In the genomic region with DNA sequence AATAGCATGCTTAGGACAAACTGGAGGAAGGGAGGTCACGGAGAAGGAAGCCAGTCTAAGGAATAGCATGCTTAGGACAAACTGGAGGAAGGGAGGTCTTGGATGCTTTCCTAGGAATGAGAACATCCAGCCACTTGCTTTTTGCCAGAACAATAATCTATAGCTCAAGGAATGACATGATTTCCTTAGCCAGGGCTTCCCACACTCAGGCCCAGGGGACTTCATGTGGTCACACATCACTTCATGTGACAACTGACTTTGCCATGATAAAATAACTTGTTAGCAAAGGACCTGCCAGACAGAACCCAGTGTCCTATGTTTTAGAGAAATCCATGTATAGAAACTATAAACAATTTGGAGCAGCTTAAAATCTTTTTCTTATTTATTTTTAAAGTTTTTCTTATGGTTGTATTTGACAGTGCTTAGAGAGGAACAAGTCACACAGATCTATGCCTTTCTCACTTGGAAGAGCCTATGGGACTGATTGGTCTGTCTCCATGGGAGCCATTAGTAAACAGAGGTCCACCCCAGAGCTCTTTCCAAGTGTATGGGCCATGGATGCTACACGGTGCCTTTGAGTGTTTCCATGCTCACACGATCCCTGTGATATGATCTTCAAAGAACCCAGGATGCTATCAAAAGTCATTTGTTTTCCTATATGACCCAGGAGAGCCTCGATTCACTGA, we compare ENCODE assay signal across 19 mouse cellular contexts.
DNase-seq lines count a peak whose midpoint lies in the region; ATAC-seq and TF ChIP-seq lines count a peak whose summit lies in the region.
"Had no signal": no experiment of that assay in that cellular context is flagged by ENCODE, and none has a peak within 500 bp of the region (broad histone marks: within the 10 kb centered on the region; RNA-seq: fewer than 3 reads in every experiment).

No protein-coding gene starts in this region.

- H3K9me3 ChIP-seq in heart, embryonic 15.5 days (replicated peaks) = 0 out of 2 replicates have a peak, but pooled peaks cover 3% of the 10 kb centered on the region
- no peaks in the 10 kb centered on the region for H3K9me3 ChIP-seq in kidney, postnatal 0 days (replicated peaks; ENCODE audit: low read length)
- no peaks in the 10 kb centered on the region for H3K9me3 ChIP-seq in lung, postnatal 0 days (ENCODE audit: low read length)
- H3K9me3 ChIP-seq: hindbrain, embryonic 13.5 days; limb, embryonic 15.5 days; midbrain, embryonic 15.5 days had no signal

- TF ChIP-seq CTCF in kidney, postnatal 0 days (IDR thresholded peaks at IDR 0.05; ENCODE audit: low read depth) = no peak
- TF ChIP-seq CTCF in lung, postnatal 0 days (IDR thresholded peaks at IDR 0.05) = no peak

- H3K4me2 ChIP-seq in heart, embryonic 15.5 days = no peak overlapping the region
- no peak overlapping the region for H3K4me2 ChIP-seq in kidney, postnatal 0 days (ENCODE audit: low read length)
- H3K4me2 ChIP-seq in lung, postnatal 0 days (replicated peaks; ENCODE audit: low read depth, low read length) = no peak overlapping the region
- H3K4me2 ChIP-seq: hindbrain, embryonic 13.5 days; limb, embryonic 15.5 days; midbrain, embryonic 15.5 days had no signal

- WGBS in heart, embryonic 15.5 days = 42% methylated on average over 4 of the region's 4 CpGs
- WGBS in kidney, postnatal 0 days = 46% methylated on average over 4 of the region's 4 CpGs
- 38% methylated on average over 4 of the region's 4 CpGs for WGBS in lung, postnatal 0 days

- H3K27ac ChIP-seq in heart, embryonic 15.5 days = peak overlapping the region; percentile 75
- H3K27ac ChIP-seq in kidney, postnatal 0 days = peak overlapping the region; percentile 5; the same call in 1 of the 2 replicates
- no peak overlapping the region for H3K27ac ChIP-seq in lung, postnatal 0 days (ENCODE audit: low read length)
- H3K27ac ChIP-seq: hindbrain, embryonic 13.5 days; midbrain, embryonic 15.5 days had no signal

- H3K4me3 ChIP-seq in heart, embryonic 15.5 days = no peak overlapping the region
- no peak overlapping the region for H3K4me3 ChIP-seq in kidney, postnatal 0 days (replicated peaks; ENCODE audit: low read depth, low read length)
- H3K4me3 ChIP-seq in lung, postnatal 0 days (ENCODE audit: low read depth, low read length) = no peak overlapping the region
- H3K4me3 ChIP-seq: hindbrain, embryonic 13.5 days; limb, embryonic 15.5 days; midbrain, embryonic 15.5 days had no signal

- no peaks in the 10 kb centered on the region for H3K36me3 ChIP-seq in heart, embryonic 15.5 days
- H3K36me3 ChIP-seq in kidney, postnatal 0 days (ENCODE audit: insufficient read depth, low read length) = no peaks in the 10 kb centered on the region
- no peaks in the 10 kb centered on the region for H3K36me3 ChIP-seq in lung, postnatal 0 days (ENCODE audit: insufficient read depth, low read length)
- H3K36me3 ChIP-seq: hindbrain, embryonic 13.5 days; limb, embryonic 15.5 days; midbrain, embryonic 15.5 days had no signal

- 0 out of 2 replicates have a peak, but pooled peaks have one; percentile 35 for ATAC-seq in heart, embryonic 15.5 days (replicated peaks; ENCODE audit: insufficient number of reproducible peaks, insufficient read depth, low FRiP score, low read depth)
- no peak for ATAC-seq in kidney, postnatal 0 days (replicated peaks; ENCODE audit: low FRiP score, low read depth)
- peak; percentile 74 for ATAC-seq in lung, postnatal 0 days
- ATAC-seq in megakaryocyte-erythroid progenitor cell, adult 5-6 weeks (replicated peaks; ENCODE audit: low FRiP score, low TSS enrichment, poor library complexity, severe bottlenecking) = no peak
- ATAC-seq: activated CD4-positive, CD25-positive, alpha-beta regulatory T cell, adult 4 months; forebrain, embryonic 14.5 days; midbrain, embryonic 15.5 days; Patski had no signal

- TF ChIP-seq EP300 in lung, postnatal 0 days (IDR thresholded peaks at IDR 0.05) = no peak

- no peaks in the 10 kb centered on the region for H3K27me3 ChIP-seq in heart, embryonic 15.5 days
- no peaks in the 10 kb centered on the region for H3K27me3 ChIP-seq in kidney, postnatal 0 days (ENCODE audit: insufficient read depth, low read length)
- H3K27me3 ChIP-seq in lung, postnatal 0 days (replicated peaks; ENCODE audit: insufficient read depth, low read length) = no peaks in the 10 kb centered on the region
- H3K27me3 ChIP-seq: hindbrain, embryonic 13.5 days; limb, embryonic 15.5 days; midbrain, embryonic 15.5 days; Patski had no signal

- H3K4me1 ChIP-seq in heart, embryonic 15.5 days (replicated peaks) = peaks cover 8% of the 10 kb centered on the region
- H3K4me1 ChIP-seq in kidney, postnatal 0 days (replicated peaks; ENCODE audit: insufficient read depth, low read length) = no peaks in the 10 kb centered on the region
- H3K4me1 ChIP-seq in lung, postnatal 0 days (ENCODE audit: insufficient read depth, low read depth, low read length) = no peaks in the 10 kb centered on the region
- H3K4me1 ChIP-seq: hindbrain, embryonic 13.5 days; midbrain, embryonic 15.5 days had no signal

- no peak for DNase-seq in heart, postnatal 36 days
- peak; percentile 62 for DNase-seq in kidney, postnatal 0 days (ENCODE audit: low spot score)
- DNase-seq in kidney, postnatal 25 days = no peak
- peak; percentile 45 for DNase-seq in lung, postnatal 0 days (ENCODE audit: low spot score)
- DNase-seq in lung, postnatal 25 days (ENCODE audit: low spot score) = no peak
- DNase-seq: adrenal gland, postnatal 14 days; cerebellum, adult 11-12 months; cerebellum, postnatal 25 days; kidney, adult 9 months; retina, postnatal 1 day; right cerebral cortex, postnatal 4 days had no signal

- no peak overlapping the region for H3K9ac ChIP-seq in heart, embryonic 15.5 days
- H3K9ac ChIP-seq in kidney, postnatal 0 days (ENCODE audit: low read depth, low read length) = no peak overlapping the region
- no peak overlapping the region for H3K9ac ChIP-seq in lung, postnatal 0 days (replicated peaks; ENCODE audit: low read depth)
- H3K9ac ChIP-seq: hindbrain, embryonic 13.5 days; limb, embryonic 15.5 days; midbrain, embryonic 15.5 days had no signal

- intact Hi-C loops in heart, postnatal 36 days (cut with DNase I) = no loop called here

Comparison
In these comparisons a context has a peak if more than half of its experiments do, and no peak if none do; other contexts are left out.
1. DNase-seq: peak in kidney, postnatal 0 days (single experiment) and lung, postnatal 0 days (single experiment); none in heart, postnatal 36 days (0 of 2), kidney, postnatal 25 days (0 of 2) and lung, postnatal 25 days (single experiment).
2. ATAC-seq: peak in heart, embryonic 15.5 days (single experiment) and lung, postnatal 0 days (single experiment); none in kidney, postnatal 0 days (single experiment) and megakaryocyte-erythroid progenitor cell, adult 5-6 weeks (single experiment).